Mouse (Mus musculus): Measurements from ENCODE around the gene Gm15217. TPM values are rescaled to one million over a fixed set of nuclear protein-coding genes. Genes with fewer than 3 reads are reported as not detected.
A peak's percentile ranks its signal among the peaks of the same experiment; 100 is the strongest.

Gm15217 gene
- polyA plus RNA-seq, 1 experiment: not detected

- WGBS: 4% methylated on average over 28 of the region's 28 CpGs
- no peaks in the 10 kb centered on the region for H3K36me3 ChIP-seq (ENCODE audit: control insufficient read depth, insufficient read depth, low read length)
- peaks cover 2% of the 10 kb centered on the region for H3K4me1 ChIP-seq (ENCODE audit: control insufficient read depth, insufficient read depth, insufficient read length)
- H3K27me3 ChIP-seq (ENCODE audit: control insufficient read depth, insufficient read depth, low read length): peaks cover 18% of the 10 kb centered on the region
- H3K27ac ChIP-seq (ENCODE audit: insufficient read depth, low read length): no peak overlapping the region
- no peak for DNase-seq (ENCODE audit: low read depth in 1 of 2, low spot score in 2 of 2)
- peak overlapping the region; percentile 24 for H3K4me3 ChIP-seq (ENCODE audit: extremely low read depth, insufficient read depth, insufficient read length)
- TF ChIP-seq CTCF (IDR thresholded peaks at IDR 0.05; ENCODE audit: extremely low read depth, insufficient read depth, insufficient read length, insufficient replicate concordance): no peak
- no peak for TF ChIP-seq POLR2A (IDR thresholded peaks at IDR 0.05; ENCODE audit: low read depth, low read length)
Observed at GRCm38 (mm10) chr14:46386478-46387356, 7.5 kb downstream of the Gm15217 start.

GRCm38 (mm10) chr14:46387357-46387671, 8.1 kb downstream of the Gm15217 start:
- TF ChIP-seq CTCF (IDR thresholded peaks at IDR 0.05; ENCODE audit: extremely low read depth, insufficient read depth, insufficient read length, insufficient replicate concordance) (no peak), POLR2A (IDR thresholded peaks at IDR 0.05; ENCODE audit: low read depth, low read length) (no peak)
- WGBS: 2% methylated on average over 27 of the region's 27 CpGs
- H3K4me3 ChIP-seq (ENCODE audit: extremely low read depth, insufficient read depth, insufficient read length): peak overlapping the region; percentile 49
- DNase-seq (ENCODE audit: low read depth in 1 of 2, low spot score in 2 of 2): no peak
- H3K27me3 ChIP-seq (ENCODE audit: control insufficient read depth, insufficient read depth, low read length): peaks cover 18% of the 10 kb centered on the region
- H3K4me1 ChIP-seq (ENCODE audit: control insufficient read depth, insufficient read depth, insufficient read length): peaks cover 2% of the 10 kb centered on the region
- H3K36me3 ChIP-seq (ENCODE audit: control insufficient read depth, insufficient read depth, low read length): no peaks in the 10 kb centered on the region
- peak overlapping the region; percentile 72 for H3K27ac ChIP-seq (ENCODE audit: insufficient read depth, low read length)

GRCm38 (mm10) chr14:46387821-46388481, 8.7 kb downstream of the Gm15217 start:
- Histone ChIP-seq H3K27me3 (ENCODE audit: control insufficient read depth, insufficient read depth, low read length) (peaks cover 18% of the 10 kb centered on the region), H3K27ac (ENCODE audit: insufficient read depth, low read length) (peak overlapping the region; percentile 72), H3K36me3 (ENCODE audit: control insufficient read depth, insufficient read depth, low read length) (no peaks in the 10 kb centered on the region), H3K4me3 (ENCODE audit: extremely low read depth, insufficient read depth, insufficient read length) (peak overlapping the region; percentile 49; the same call in 1 of the 2 replicates), H3K4me1 (ENCODE audit: control insufficient read depth, insufficient read depth, insufficient read length) (peaks cover 2% of the 10 kb centered on the region)
- DNase-seq (ENCODE audit: low read depth in 1 of 2, low spot score in 2 of 2): no peak
- whole genome bisulfite sequencing: under 1% methylated on average over 37 of the region's 41 CpGs
- TF ChIP-seq POLR2A (IDR thresholded peaks at IDR 0.05; ENCODE audit: low read depth, low read length): no peak
- no peak for TF ChIP-seq CTCF (IDR thresholded peaks at IDR 0.05; ENCODE audit: extremely low read depth, insufficient read depth, insufficient read length, insufficient replicate concordance)

DNA sequence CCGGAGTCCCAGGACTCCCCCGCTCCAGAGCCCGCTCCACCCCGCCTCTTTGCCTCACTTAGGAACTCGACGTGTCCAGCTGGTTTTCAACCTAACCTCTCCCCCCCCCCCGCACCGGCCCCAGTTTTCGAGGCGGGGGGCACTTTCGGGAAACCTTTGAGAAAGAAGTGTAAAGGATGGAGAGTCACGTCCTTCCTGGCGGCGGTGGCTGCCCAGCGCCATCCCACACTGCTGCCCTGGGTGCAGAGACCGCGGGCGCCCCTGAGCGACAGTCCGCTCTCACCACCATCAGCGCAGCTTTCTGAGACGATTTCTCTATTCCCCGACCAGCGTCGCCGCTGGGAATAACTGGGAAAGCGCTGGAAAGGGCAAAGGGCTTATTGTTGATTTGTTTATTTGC, 9.4 kb downstream of the Gm15217 start:
- 2% methylated on average over 27 of the region's 27 CpGs for WGBS
- Histone ChIP-seq H3K4me1 (ENCODE audit: control insufficient read depth, insufficient read depth, insufficient read length) (peaks cover 2% of the 10 kb centered on the region), H3K27ac (ENCODE audit: insufficient read depth, low read length) (peak overlapping the region; percentile 9; the same call in 1 of the 2 replicates), H3K27me3 (ENCODE audit: control insufficient read depth, insufficient read depth, low read length) (peaks cover 18% of the 10 kb centered on the region), H3K36me3 (ENCODE audit: control insufficient read depth, insufficient read depth, low read length) (no peaks in the 10 kb centered on the region), H3K4me3 (ENCODE audit: extremely low read depth, insufficient read depth, insufficient read length) (peak overlapping the region; percentile 13)
- no peak for DNase-seq (ENCODE audit: low read depth in 1 of 2, low spot score in 2 of 2)
- TF ChIP-seq POLR2A (IDR thresholded peaks at IDR 0.05; ENCODE audit: low read depth, low read length) (no peak), CTCF (IDR thresholded peaks at IDR 0.05; ENCODE audit: extremely low read depth, insufficient read depth, insufficient read length, insufficient replicate concordance) (no peak)

DNA sequence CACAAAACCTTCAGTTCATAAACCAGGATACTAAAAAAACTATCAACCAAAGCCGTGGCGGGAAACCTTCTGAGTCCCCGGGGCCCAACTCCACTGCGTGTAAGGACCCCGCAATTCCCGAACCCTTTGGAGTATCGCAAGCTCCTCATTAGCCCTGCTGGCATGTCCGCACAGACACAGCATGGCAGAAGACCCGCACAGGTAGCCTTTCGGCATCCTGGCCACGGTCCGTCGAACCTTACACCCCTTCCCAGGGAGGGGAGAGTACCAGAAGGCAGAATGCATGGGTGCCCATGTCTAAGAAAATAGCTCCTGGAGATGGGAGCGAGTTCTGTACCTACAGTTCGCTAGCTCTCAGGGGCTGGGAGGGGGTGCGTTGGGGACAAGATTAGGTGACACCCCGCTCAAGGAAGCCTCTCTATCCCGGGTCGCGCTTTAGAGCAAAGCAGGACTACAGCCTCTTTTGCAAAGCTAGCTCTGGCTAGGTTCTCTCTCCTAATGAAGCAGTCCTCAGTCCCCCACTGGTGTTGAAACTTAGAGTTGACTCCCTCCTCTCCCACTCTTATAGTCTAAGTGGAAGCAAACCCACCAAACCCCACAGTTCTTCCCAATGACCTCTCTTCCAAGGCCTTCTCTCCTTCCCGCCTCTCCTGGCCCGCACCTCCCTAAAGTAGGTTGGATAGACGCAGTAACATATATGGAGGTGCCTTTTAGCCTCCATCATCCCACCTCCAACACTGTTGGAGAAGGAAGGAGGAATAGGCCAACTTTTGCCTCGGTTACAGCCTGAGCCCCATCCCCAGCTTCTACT, 10.4 kb downstream of the Gm15217 start:
- Histone ChIP-seq H3K27ac (ENCODE audit: insufficient read depth, low read length) (no peak overlapping the region), H3K27me3 (ENCODE audit: control insufficient read depth, insufficient read depth, low read length) (peaks cover 18% of the 10 kb centered on the region), H3K36me3 (ENCODE audit: control insufficient read depth, insufficient read depth, low read length) (no peaks in the 10 kb centered on the region), H3K4me1 (ENCODE audit: control insufficient read depth, insufficient read depth, insufficient read length) (peaks cover 2% of the 10 kb centered on the region), H3K4me3 (ENCODE audit: extremely low read depth, insufficient read depth, insufficient read length) (peak overlapping the region; percentile 17; the same call in 1 of the 2 replicates)
- TF ChIP-seq POLR2A (IDR thresholded peaks at IDR 0.05; ENCODE audit: low read depth, low read length) (no peak), CTCF (IDR thresholded peaks at IDR 0.05; ENCODE audit: extremely low read depth, insufficient read depth, insufficient read length, insufficient replicate concordance) (no peak)
- no peak for DNase-seq (ENCODE audit: low read depth in 1 of 2, low spot score in 2 of 2)
- 12% methylated on average over 24 of the region's 24 CpGs for WGBS

DNA sequence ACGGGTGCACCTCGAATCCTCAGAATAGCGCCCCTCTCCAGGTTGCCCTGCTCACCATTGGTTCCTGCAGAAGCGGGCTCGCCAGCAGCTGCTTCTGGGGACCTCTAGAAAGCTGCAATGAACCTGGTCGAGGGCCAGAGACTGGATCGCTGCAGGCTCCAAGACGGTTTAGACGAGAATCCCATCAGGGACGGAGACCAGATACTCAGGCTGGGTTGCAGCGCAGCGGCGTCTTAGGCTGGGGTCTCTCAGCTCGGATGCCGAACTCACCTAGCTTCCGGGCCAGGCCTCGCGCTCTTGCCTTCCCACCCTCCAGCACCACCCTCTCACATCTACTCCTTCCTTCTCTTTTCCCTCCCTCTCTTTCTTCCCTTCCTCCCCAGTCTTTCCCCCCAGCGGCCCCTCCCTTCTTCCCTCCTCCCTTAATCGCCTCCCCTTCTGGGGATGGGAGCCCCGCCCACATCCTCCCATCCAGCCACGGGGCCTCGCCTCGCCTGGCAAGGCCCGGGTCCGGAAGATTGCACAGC, 11.1 kb downstream of the Gm15217 start, which contains the start of gene Bmp4:
TSS of gene Bmp4 (minus strand) at position 421 of the 527 bp plus-strand sequence.
- TF ChIP-seq POLR2A (IDR thresholded peaks at IDR 0.05; ENCODE audit: low read depth, low read length) (no peak), CTCF (IDR thresholded peaks at IDR 0.05; ENCODE audit: extremely low read depth, insufficient read depth, insufficient read length, insufficient replicate concordance) (no peak)
- H3K4me3 ChIP-seq (ENCODE audit: extremely low read depth, insufficient read depth, insufficient read length): peak within 1 kb of the TSS; percentile 17; the same call in 1 of the 2 replicates

More for the DNA sequence above, 11.1 kb downstream of the Gm15217 start, which contains the start of gene Bmp4:
- DNase-seq (ENCODE audit: low read depth in 1 of 2, low spot score in 2 of 2): no peak
- Histone ChIP-seq H3K36me3 (ENCODE audit: control insufficient read depth, insufficient read depth, low read length) (no peaks in the 10 kb centered on the region), H3K27ac (ENCODE audit: insufficient read depth, low read length) (no peak within 1 kb of the TSS), H3K27me3 (ENCODE audit: control insufficient read depth, insufficient read depth, low read length) (peaks cover 17% of the 10 kb centered on the region), H3K4me1 (ENCODE audit: control insufficient read depth, insufficient read depth, insufficient read length) (peaks cover 2% of the 10 kb centered on the region)
- 8% methylated on average over 26 of the region's 26 CpGs for WGBS
